Mouse (Mus musculus) heart, postnatal 0 days (tissue): ENCODE measurements at regions not wholly inside any gene's neighbourhood (a gene's known extent, or its start where the extent isn't known, plus 50 kb on each side); places are given as distances from the start of the nearest gene placed in this dataset.

Source experiments
- ATAC-seq: fragments of 200-750 bp; cut with Nextera tagmentation; 2 replicates; pipeline ENCODE4 v1.8.0; 2017; ENCODE audit warnings: low read depth, moderate number of reproducible peaks, moderate library complexity; ENCODE audit not compliant: insufficient read depth
- DNase-seq: peaks from one replicate; pipeline ENCODE4 v3.0.0-alpha.2; 2016; ENCODE audit warnings: low spot score
- H3K27ac ChIP-seq: fragments of 300-500 bp; sonication (generic); 2 replicates; pipeline ENCODE4 v1.5.1; 2014; ENCODE audit warnings: low read depth, mild to moderate bottlenecking
- H3K27me3 ChIP-seq: fragments of 300-500 bp; sonication (generic); 2 replicates; pipeline ENCODE4 v1.6.1; 2014; ENCODE audit warnings: low read length, mixed read lengths; ENCODE audit not compliant: control insufficient read depth, insufficient read depth
- H3K36me3 ChIP-seq: fragments of 300-500 bp; sonication (generic); replicated peaks from 2 replicates; pipeline ENCODE4 v1.6.1; 2014; ENCODE audit warnings: low read length, mixed read lengths; ENCODE audit not compliant: control insufficient read depth, insufficient read depth
- H3K4me1 ChIP-seq: fragments of 300-500 bp; sonication (generic); 2 replicates; pipeline ENCODE4 v1.6.1; 2014; ENCODE audit warnings: antibody characterized with exemption; ENCODE audit not compliant: control insufficient read depth, insufficient read depth
- H3K4me2 ChIP-seq: fragments of 300-500 bp; sonication (generic); 2 replicates; pipeline ENCODE4 v1.6.1; 2014; ENCODE audit warnings: low read depth, mild to moderate bottlenecking, low read length, moderate library complexity
- H3K4me3 ChIP-seq: fragments of 300-500 bp; sonication (generic); 2 replicates; pipeline ENCODE4 v1.5.1; 2014; ENCODE audit warnings: low read depth, low read length
- H3K9ac ChIP-seq: fragments of 300-500 bp; sonication (generic); replicated peaks from 2 replicates; pipeline ENCODE4 v1.6.1; 2014; ENCODE audit warnings: low read depth, low read length, mixed read lengths
- H3K9me3 ChIP-seq: fragments of 300-500 bp; sonication (generic); replicated peaks from 2 replicates; pipeline ENCODE4 v1.6.1; 2016; ENCODE audit warnings: low read length; ENCODE audit not compliant: control insufficient read depth
- CTCF ChIP-seq: IDR thresholded peaks from 2 replicates; pipeline ENCODE4 v1.5.1; 2016; ENCODE audit warnings: antibody characterized with exemption, control low read depth, low read depth
- EP300 ChIP-seq: IDR thresholded peaks from 2 replicates; pipeline ENCODE4 v1.6.1; 2016; ENCODE audit warnings: antibody characterized with exemption, low read depth
- WGBS: fragments of 180-500 bp; shearing (Covaris S2); extraction: QIAGEN DNeasy Blood & Tissue Kit; methylation state at CpG from one replicate; pipeline ENCODE4 v1.1.7; 2014; 5-methylcytosine and 5-hydroxymethylcytosine counted together

GRCm38 (mm10) chr5:112153675-112154085 is 98.6 kb downstream of the Cryba4 start:
- H3K4me2 ChIP-seq: peak overlapping the region; percentile 46

GRCm38 (mm10) chr5:112154650-112155049 is 97.7 kb downstream of the Cryba4 start:
- TF ChIP-seq CTCF (no peak), EP300 (no peak)
- Histone ChIP-seq H3K27ac (no peak overlapping the region), H3K9me3 (no peaks in the 10 kb centered on the region), H3K27me3 (peaks cover 34% of the 10 kb centered on the region), H3K4me2 (no peak overlapping the region), H3K4me3 (no peak overlapping the region), H3K4me1 (no peaks in the 10 kb centered on the region), H3K36me3 (no peaks in the 10 kb centered on the region), H3K9ac (no peak overlapping the region)
- 48% methylated on average over 4 of the region's 4 CpGs for WGBS
- DNase-seq: no peak
- ATAC-seq: no peak

More at GRCm38 (mm10) chr5:112153675-112154085, 98.6 kb downstream of the Cryba4 start:
- no peak overlapping the region for H3K27ac ChIP-seq
- 2% methylated on average over 37 of the region's 39 CpGs for WGBS
- no peaks in the 10 kb centered on the region for H3K9me3 ChIP-seq
- H3K9ac ChIP-seq: no peak overlapping the region
- DNase-seq (peak; percentile 47), ATAC-seq (peak; percentile 75)
- no peaks in the 10 kb centered on the region for H3K4me1 ChIP-seq
- peak overlapping the region; percentile 20 for H3K4me3 ChIP-seq
- H3K36me3 ChIP-seq: no peaks in the 10 kb centered on the region
- TF ChIP-seq CTCF (peak; percentile 94), EP300 (no peak)
- peaks cover 34% of the 10 kb centered on the region for H3K27me3 ChIP-seq

- TF ChIP-seq CTCF: no peak
- no peak for TF ChIP-seq EP300
- Histone ChIP-seq H3K27me3 (peaks cover 34% of the 10 kb centered on the region), H3K4me2 (no peak overlapping the region), H3K27ac (no peak overlapping the region), H3K9ac (no peak overlapping the region), H3K4me1 (no peaks in the 10 kb centered on the region), H3K9me3 (no peaks in the 10 kb centered on the region), H3K4me3 (no peak overlapping the region), H3K36me3 (no peaks in the 10 kb centered on the region)
- WGBS: 59% methylated on average over 6 of the region's 6 CpGs
- ATAC-seq: no peak
- DNase-seq: no peak
These were observed 97.3 kb downstream of the Cryba4 start for GRCm38 (mm10) chr5:112155051-112155450.

DNA sequence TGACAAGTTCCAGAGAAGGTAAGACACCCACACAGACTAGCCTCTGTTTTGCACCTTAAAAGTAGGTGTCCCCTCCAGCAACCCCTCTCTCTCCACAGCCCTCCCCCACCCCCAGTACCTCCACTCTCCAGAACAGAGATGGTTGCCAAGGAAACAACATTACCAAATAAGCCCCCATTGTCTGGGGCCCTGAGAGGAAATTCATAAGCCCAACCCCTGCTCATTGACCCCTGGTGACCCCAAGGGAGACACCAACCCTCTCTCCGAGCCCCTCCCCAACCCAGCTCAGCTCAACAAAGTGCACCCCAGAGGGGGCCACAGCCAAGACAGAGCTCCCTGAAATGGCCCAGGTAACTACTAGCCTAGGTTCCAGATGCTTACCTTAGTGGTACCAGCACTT is 96.3 kb downstream of the Cryba4 start:
- H3K4me3 ChIP-seq: no peak overlapping the region
- H3K4me1 ChIP-seq: no peaks in the 10 kb centered on the region
- H3K36me3 ChIP-seq: no peaks in the 10 kb centered on the region
- DNase-seq: no peak
- H3K9me3 ChIP-seq: no peaks in the 10 kb centered on the region
- H3K27me3 ChIP-seq: peaks cover 34% of the 10 kb centered on the region
- H3K27ac ChIP-seq: no peak overlapping the region
- H3K9ac ChIP-seq: no peak overlapping the region
- no peak overlapping the region for H3K4me2 ChIP-seq
- TF ChIP-seq CTCF (no peak), EP300 (no peak)
- 39% methylated on average over 1 of the region's 1 CpGs for WGBS
- no peak for ATAC-seq

DNA sequence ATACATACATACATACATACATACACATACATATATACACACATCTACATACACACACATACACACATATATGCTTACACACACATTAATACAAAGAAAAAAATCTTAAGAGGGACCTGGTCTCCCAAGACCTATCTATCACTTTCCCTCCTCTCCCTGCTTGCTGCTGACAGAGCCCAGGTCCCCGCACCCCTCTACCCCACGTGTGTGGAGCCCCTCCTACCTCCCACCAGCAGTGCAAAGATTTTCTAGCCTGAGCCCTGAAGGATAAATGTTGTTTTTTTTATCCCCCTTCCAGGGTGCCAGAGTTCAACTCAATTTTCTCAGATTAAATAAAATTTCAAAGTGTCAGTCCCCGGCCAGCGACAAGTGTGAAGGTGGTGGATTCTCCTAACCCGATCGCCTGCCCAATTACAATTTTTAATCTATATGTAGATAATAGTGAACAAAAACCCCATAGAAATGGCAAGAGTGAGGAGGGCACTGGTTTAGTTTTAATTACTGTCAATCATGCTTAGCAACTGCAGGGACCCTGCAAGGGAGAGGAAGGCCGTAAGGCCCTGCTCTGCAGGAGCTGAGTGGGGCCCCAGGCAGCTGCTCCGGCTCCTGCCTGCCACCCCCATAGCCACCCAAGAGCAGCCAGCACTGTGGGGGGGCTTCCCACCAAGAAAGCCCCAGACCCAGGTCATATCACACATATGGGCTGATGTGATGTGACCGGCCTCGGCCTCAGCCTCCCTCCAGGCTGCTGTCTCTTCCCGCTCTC is 85.7 kb downstream of the Cryba4 start:
- H3K27ac ChIP-seq: no peak overlapping the region
- ATAC-seq (no peak), DNase-seq (no peak)
- no peak overlapping the region for H3K4me2 ChIP-seq
- 66% methylated on average over 11 of the region's 11 CpGs for WGBS
- no peak overlapping the region for H3K9ac ChIP-seq
- 0 out of 2 replicates have a peak, but pooled peaks cover 7% of the 10 kb centered on the region for H3K27me3 ChIP-seq
- no peak overlapping the region for H3K4me3 ChIP-seq
- TF ChIP-seq CTCF (no peak), EP300 (no peak)
- H3K36me3 ChIP-seq: no peaks in the 10 kb centered on the region
- H3K4me1 ChIP-seq: no peaks in the 10 kb centered on the region
- H3K9me3 ChIP-seq: no peaks in the 10 kb centered on the region

- Histone ChIP-seq H3K36me3 (no peaks in the 10 kb centered on the region), H3K4me3 (no peak overlapping the region), H3K27me3 (0 out of 2 replicates have a peak, but pooled peaks cover 7% of the 10 kb centered on the region), H3K9me3 (no peaks in the 10 kb centered on the region), H3K4me1 (no peaks in the 10 kb centered on the region), H3K27ac (no peak overlapping the region), H3K9ac (no peak overlapping the region), H3K4me2 (no peak overlapping the region)
- DNase-seq (no peak), ATAC-seq (no peak)
- WGBS: 83% methylated on average over 10 of the region's 10 CpGs
- TF ChIP-seq EP300: no peak
- TF ChIP-seq CTCF: no peak
These were observed 84.5 kb downstream of the Cryba4 start for GRCm38 (mm10) chr5:112167790-112168189.
